Comparison of ENCODE assay signal across 9 mouse cellular contexts in genomic region chr5:103423305-103423926, GRCm38 (mm10). TPM values are rescaled to one million over a fixed set of nuclear protein-coding genes. Genes with fewer than 3 reads are reported as not detected.
DNase-seq lines count a peak whose midpoint lies in the region; ATAC-seq lines count a peak whose summit lies in the region.
"Had no signal": no experiment of that assay in that cellular context is flagged by ENCODE, and none has a peak within 500 bp of the region (broad histone marks: within the 10 kb centered on the region; RNA-seq: fewer than 3 reads in every experiment).

No protein-coding gene starts in this region.

- no peak for DNase-seq in heart, postnatal 25 days (ENCODE audit: low spot score)
- peak; percentile 36 for DNase-seq in embryonic facial prominence, embryonic 14.5 days (ENCODE audit: low spot score)
- DNase-seq in kidney, postnatal 36 days: peak; percentile 49 to 64
- peak; percentile 15 for DNase-seq in ovary, postnatal 10 days (ENCODE audit: low spot score)
- DNase-seq in spleen, postnatal 36 days (ENCODE audit: low spot score in 2 of 2): no peak
- no peak for DNase-seq in thymus, adult 18-20 months

- no peaks in the 10 kb centered on the region for H3K9me3 ChIP-seq in heart, embryonic 11.5 days (replicated peaks; ENCODE audit: control insufficient read depth, low read length)
- no peaks in the 10 kb centered on the region for H3K9me3 ChIP-seq in embryonic facial prominence, embryonic 14.5 days (ENCODE audit: control insufficient read depth, low read length)

- 3% methylated on average over 6 of the region's 6 CpGs for WGBS in heart, embryonic 11.5 days (ENCODE audit: insufficient replicate concordance)
- WGBS in embryonic facial prominence, embryonic 14.5 days: 28% methylated on average over 6 of the region's 6 CpGs

- peak overlapping the region; percentile 85 for H3K4me2 ChIP-seq in heart, embryonic 11.5 days
- H3K4me2 ChIP-seq in embryonic facial prominence, embryonic 14.5 days (ENCODE audit: low read depth, low read length): peak overlapping the region; percentile 93; the same call in 1 of the 2 replicates

- intact Hi-C loops in heart, postnatal 25 days (cut with DNase I): no loop called here

- H3K9ac ChIP-seq in heart, embryonic 11.5 days (ENCODE audit: low read depth, low read length): 0 out of 2 replicates have a peak overlapping the region, but pooled peaks have one; percentile 16
- H3K9ac ChIP-seq in embryonic facial prominence, embryonic 14.5 days (ENCODE audit: low read depth, low read length): no peak overlapping the region

- H3K4me3 ChIP-seq in heart, embryonic 11.5 days (ENCODE audit: low read depth, low read length): peak overlapping the region; percentile 83
- no peak overlapping the region for H3K4me3 ChIP-seq in embryonic facial prominence, embryonic 14.5 days (ENCODE audit: low read depth, low read length)

- H3K27ac ChIP-seq in heart, embryonic 11.5 days (ENCODE audit: low read depth, low read length): peak overlapping the region; percentile 82
- peak overlapping the region; percentile 39; the same call in 1 of the 2 replicates for H3K27ac ChIP-seq in embryonic facial prominence, embryonic 14.5 days (replicated peaks; ENCODE audit: low read depth, low read length)

- ATAC-seq in heart, embryonic 11.5 days (replicated peaks; ENCODE audit: insufficient number of reproducible peaks, low FRiP score, low TSS enrichment): no peak
- no peak for ATAC-seq in embryonic facial prominence, embryonic 14.5 days (ENCODE audit: low read depth)
- no peak for ATAC-seq in frontal cortex, adult (ENCODE audit: low TSS enrichment)

- H3K36me3 ChIP-seq in heart, embryonic 11.5 days (ENCODE audit: control insufficient read depth, insufficient read depth, low read length): no peaks in the 10 kb centered on the region
- H3K36me3 ChIP-seq in embryonic facial prominence, embryonic 14.5 days (ENCODE audit: control insufficient read depth, insufficient read depth, low read length): no peaks in the 10 kb centered on the region
- H3K36me3 ChIP-seq: G1E had no signal

- peaks cover 15% of the 10 kb centered on the region for H3K4me1 ChIP-seq in heart, embryonic 11.5 days (ENCODE audit: control insufficient read depth, insufficient read depth, low read length)
- H3K4me1 ChIP-seq in embryonic facial prominence, embryonic 14.5 days (ENCODE audit: control insufficient read depth, insufficient read depth, low read length): peaks cover 8% of the 10 kb centered on the region; the same call in 1 of the 2 replicates

- H3K27me3 ChIP-seq in heart, embryonic 11.5 days (ENCODE audit: control insufficient read depth, insufficient read depth, low read length): no peaks in the 10 kb centered on the region; the same call in 1 of the 2 replicates
- peaks cover 7% of the 10 kb centered on the region; the same call in 1 of the 2 replicates for H3K27me3 ChIP-seq in embryonic facial prominence, embryonic 14.5 days (replicated peaks; ENCODE audit: control insufficient read depth, insufficient read depth, low read length)

RNA-seq across cellular contexts. Expression of gene Ptpn13, which starts 1.6 kb away (rescaled TPM):
- 10.8 and 12.3 TPM in 2 replicates for polyA plus RNA-seq in heart, embryonic 11.5 days (2014; fragmentation: Nextera tagmentation; extraction: Ambion mirVana)
- total RNA-seq in heart, postnatal 25 days (2021): 1 to 10 TPM; 6.1 to 6.6 TPM
- polyA plus RNA-seq in embryonic facial prominence, embryonic 14.5 days (2014; fragmentation: Nextera tagmentation; extraction: Ambion mirVana): 16.6 and 20.0 TPM in 2 replicates
- polyA plus RNA-seq: G1E had no signal

Comparison
In these comparisons a context has a peak if more than half of its experiments do, and no peak if none do; other contexts are left out.
1. DNase-seq: peak in embryonic facial prominence, embryonic 14.5 days (single experiment), kidney, postnatal 36 days (2 of 2) and ovary, postnatal 10 days (single experiment); none in heart, postnatal 25 days (single experiment), spleen, postnatal 36 days (0 of 2) and thymus, adult 18-20 months (0 of 2).